Mouse (Mus musculus) liver, postnatal 0 days (tissue): ENCODE data around the gene Emc1.

Experiments used
- CTCF ChIP-seq: sonication (generic); IDR thresholded peaks from 2 replicates; pipeline ENCODE4 v1.5.1; 2016; ENCODE audit warnings: antibody characterized with exemption, low read depth
- EP300 ChIP-seq: IDR thresholded peaks from 2 replicates; pipeline ENCODE4 v1.6.1; 2016; ENCODE audit warnings: antibody characterized with exemption, low read depth, mild to moderate bottlenecking

DNA sequence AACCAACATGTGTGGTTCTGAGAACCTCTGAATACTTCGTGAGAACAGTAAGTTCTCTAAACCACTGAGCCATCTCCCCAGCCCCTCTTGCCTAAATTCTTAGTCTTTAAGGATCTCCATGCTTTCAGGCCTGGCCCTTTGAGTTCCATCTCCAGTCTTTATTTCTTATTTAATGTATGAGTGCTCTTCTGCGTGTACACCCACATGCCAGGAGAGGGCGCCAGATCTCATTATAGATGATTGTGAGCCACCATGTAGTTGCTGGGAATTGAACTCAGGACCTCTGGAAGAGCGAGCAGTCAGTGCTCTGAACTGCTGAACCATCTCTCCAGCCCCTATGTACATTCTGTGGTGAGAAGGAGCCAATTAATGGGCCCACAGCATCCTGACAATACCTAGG, 39.8 kb upstream of the Emc1 start:
- TF ChIP-seq CTCF (peak; percentile 72), EP300 (no peak)
